Mouse (Mus musculus) hindbrain, postnatal 0 days (tissue): ENCODE data around the gene Zfp706. TPM values are rescaled to one million over a fixed set of nuclear protein-coding genes. Genes with fewer than 3 reads are reported as not detected.

ENCODE experiments used
- ATAC-seq: fragments of 200-750 bp; cut with Nextera tagmentation; 2 replicates; pipeline ENCODE4 v1.8.0; 2017; ENCODE audit warnings: mild to moderate bottlenecking, moderate TSS enrichment, moderate library complexity
- DNase-seq: peaks from one replicate; pipeline ENCODE4 v3.0.0-alpha.2; 2015; ENCODE audit warnings: low spot score
- H3K27ac ChIP-seq: fragments of 300-500 bp; sonication (generic); 2 replicates; pipeline ENCODE4 v1.5.1; 2014; ENCODE audit warnings: mild to moderate bottlenecking
- H3K27me3 ChIP-seq: fragments of 300-500 bp; sonication (generic); 2 replicates; pipeline ENCODE4 v1.6.1; 2014; ENCODE audit warnings: low read length, mixed read lengths; ENCODE audit not compliant: insufficient read depth
- H3K36me3 ChIP-seq: fragments of 300-500 bp; sonication (generic); 2 replicates; pipeline ENCODE4 v1.6.1; 2014; ENCODE audit warnings: low read length, mixed read lengths; ENCODE audit not compliant: insufficient read depth
- H3K4me1 ChIP-seq: fragments of 300-500 bp; sonication (generic); 2 replicates; pipeline ENCODE4 v1.6.1; 2014; ENCODE audit warnings: antibody characterized with exemption, low read length, mixed read lengths; ENCODE audit not compliant: insufficient read depth
- H3K4me2 ChIP-seq: fragments of 300-500 bp; sonication (generic); 2 replicates; pipeline ENCODE4 v1.6.1; 2014; ENCODE audit warnings: low read depth, mild to moderate bottlenecking, low read length, moderate library complexity, mixed read lengths
- H3K4me3 ChIP-seq: fragments of 300-500 bp; sonication (generic); 2 replicates; pipeline ENCODE4 v1.5.1; 2014; ENCODE audit warnings: low read length
- H3K9ac ChIP-seq: fragments of 300-500 bp; sonication (generic); replicated peaks from 2 replicates; pipeline ENCODE4 v1.6.1; 2014; ENCODE audit warnings: mild to moderate bottlenecking, low read length, moderate library complexity, mixed read lengths
- H3K9me3 ChIP-seq: fragments of 300-500 bp; sonication (generic); 2 replicates; pipeline ENCODE4 v1.6.1; 2016; ENCODE audit warnings: low read length, mixed read lengths
- CTCF ChIP-seq: IDR thresholded peaks from 2 replicates; pipeline ENCODE4 v1.5.1; 2016; ENCODE audit warnings: antibody characterized with exemption, control low read depth, low read depth
- WGBS: fragments of 180-500 bp; shearing (Covaris S2); extraction: QIAGEN DNeasy Blood & Tissue Kit; methylation state at CpG from one replicate; pipeline ENCODE4 v1.1.7; 2014; 5-methylcytosine and 5-hydroxymethylcytosine counted together
- polyA plus RNA-seq: library from polyadenylated mRNA; unstranded; fragments of >200 nt; fragmentation: Nextera tagmentation; extraction: Ambion mirVana; gene quantifications from 2 replicates; pipeline ENCODE4 v1.2.1, GENCODE M21; 2015
- total RNA-seq: library from RNA; depleted of rRNA; stranded (reverse); fragments of >200 nt; gene quantifications from 2 replicates; pipeline ENCODE4 v1.2.3, GENCODE M21; 2014; rRNA removed

The Zfp706 gene
- total RNA-seq, result 57.2 and 61.8 TPM in 2 replicates
- 463 and 467 TPM in 2 replicates for polyA plus RNA-seq

DNA sequence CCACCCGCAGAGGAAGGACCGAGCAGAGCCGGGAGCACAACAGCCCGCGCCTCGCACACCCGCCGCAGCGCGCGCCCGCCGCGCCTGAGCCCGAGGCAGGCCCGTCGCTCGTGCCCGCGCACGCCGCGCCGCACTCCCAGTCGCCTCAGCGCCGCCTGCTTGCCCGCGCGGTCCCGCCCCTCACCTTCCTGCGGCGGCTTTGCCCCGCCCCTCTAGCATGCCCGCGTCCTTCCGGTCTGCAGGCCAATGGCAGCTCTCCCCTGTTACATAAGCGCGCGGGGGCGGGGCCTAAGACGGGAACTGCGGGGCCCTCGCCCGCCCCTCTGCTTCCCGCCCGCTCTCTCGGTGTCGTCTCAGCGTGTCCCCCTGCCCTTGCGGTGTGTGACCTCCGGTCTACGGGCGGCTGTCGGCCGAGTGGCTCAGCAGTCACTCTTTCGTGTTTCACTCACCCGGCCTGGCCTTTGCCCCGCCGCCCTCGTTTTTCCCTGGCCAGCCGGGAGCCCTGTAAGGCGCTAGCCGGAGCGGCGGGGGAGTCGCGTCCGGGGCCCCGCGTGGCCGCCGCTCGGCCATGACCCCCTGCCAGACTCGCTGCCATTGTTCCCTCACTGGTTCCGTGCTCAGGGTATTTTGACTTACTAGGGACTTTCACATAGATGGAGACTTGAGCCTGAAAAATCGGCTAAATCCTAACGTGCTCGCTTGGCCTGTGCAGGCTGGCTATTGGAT lies at the start of gene Zfp706:
Zfp706 (minus strand) TSS at position 541 of the 726 bp plus-strand sequence.
- WGBS, result under 1% methylated on average over 74 of the region's 79 CpGs
- H3K4me3 ChIP-seq, result peak within 1 kb of the TSS; percentile 95
- peak within 1 kb of the TSS; percentile 82 for H3K4me2 ChIP-seq
- peak; percentile 100 for ATAC-seq
- H3K27ac ChIP-seq, result peak within 1 kb of the TSS; percentile 98
- no peaks in the 10 kb centered on the region for H3K27me3 ChIP-seq
- no peaks in the 10 kb centered on the region for H3K9me3 ChIP-seq
- peak; percentile 99 for DNase-seq
- peaks cover 4% of the 10 kb centered on the region for H3K36me3 ChIP-seq
- H3K9ac ChIP-seq, result peak within 1 kb of the TSS; percentile 94
- TF ChIP-seq CTCF, result no peak
- peaks cover 6% of the 10 kb centered on the region; the same call in 1 of the 2 replicates for H3K4me1 ChIP-seq

DNA sequence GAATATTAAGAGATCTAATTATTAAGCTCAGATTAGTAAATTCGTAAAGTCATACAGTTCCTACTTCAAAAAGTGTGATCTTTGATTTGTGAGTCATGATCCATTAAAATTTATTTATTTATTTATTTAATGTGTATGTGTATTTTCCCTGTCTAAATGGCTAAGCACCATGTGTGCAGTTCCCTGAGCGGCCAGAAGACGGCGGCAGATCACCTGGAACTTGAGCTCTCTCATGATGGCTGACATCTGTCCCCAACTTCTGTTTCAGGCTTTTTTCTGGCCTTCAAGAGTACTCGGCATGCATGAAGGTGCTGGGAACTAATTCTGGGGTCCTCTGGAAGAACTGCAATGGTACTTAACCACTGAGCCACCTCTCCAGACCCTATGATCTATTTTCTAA lies 47.0 kb upstream of the Zfp706 start:
- ATAC-seq, result no peak
- WGBS, result 95% methylated on average over 5 of the region's 5 CpGs

DNA sequence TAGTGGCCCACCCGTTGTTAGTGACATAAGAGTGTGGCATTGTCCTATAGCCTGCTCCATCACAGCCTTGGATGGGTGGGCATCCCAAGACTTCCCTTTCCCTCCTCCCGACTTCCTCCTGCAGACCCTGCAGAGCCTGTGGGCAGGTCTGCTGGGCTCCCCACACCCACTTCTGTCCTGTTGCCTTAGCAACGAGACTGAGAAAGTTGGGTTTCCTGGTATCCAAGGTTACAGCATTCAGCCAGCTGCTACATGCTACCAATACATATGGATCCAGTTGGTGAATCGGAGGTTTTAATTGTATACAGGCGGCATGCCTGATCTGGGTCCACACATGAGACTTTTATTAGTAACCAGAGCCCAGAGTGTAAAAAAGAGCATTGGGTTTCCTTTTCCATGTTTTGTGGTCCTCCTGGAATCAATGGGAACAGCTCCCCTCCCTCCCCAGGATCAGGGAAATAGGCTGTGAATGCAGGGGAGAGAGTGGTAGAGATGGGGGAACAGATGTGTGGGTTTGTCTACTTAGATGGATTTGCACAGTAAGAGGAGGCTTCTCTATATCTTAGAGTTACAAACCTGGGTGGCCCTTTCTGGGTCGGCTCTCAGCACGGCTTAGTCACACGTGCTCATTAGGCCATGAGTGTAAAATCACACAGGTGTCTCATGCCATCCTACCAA lies 45.7 kb upstream of the Zfp706 start:
- H3K4me1 ChIP-seq, result peaks cover 13% of the 10 kb centered on the region; the same call in 1 of the 2 replicates
- peak; percentile 95 for ATAC-seq
- no peaks in the 10 kb centered on the region for H3K36me3 ChIP-seq
- H3K9me3 ChIP-seq, result no peaks in the 10 kb centered on the region
- 35% methylated on average over 8 of the region's 8 CpGs for WGBS
- no peak for TF ChIP-seq CTCF
- no peaks in the 10 kb centered on the region for H3K27me3 ChIP-seq
- no peak overlapping the region for H3K9ac ChIP-seq
- DNase-seq, result peak; percentile 85
- H3K4me2 ChIP-seq, result no peak overlapping the region
- no peak overlapping the region for H3K4me3 ChIP-seq
- H3K27ac ChIP-seq, result peak overlapping the region; percentile 68

More for the DNA sequence above, 47.0 kb upstream of the Zfp706 start:
- no peak for DNase-seq
- H3K9me3 ChIP-seq, result no peaks in the 10 kb centered on the region
- peaks cover 13% of the 10 kb centered on the region; the same call in 1 of the 2 replicates for H3K4me1 ChIP-seq
- no peak overlapping the region for H3K4me3 ChIP-seq
- no peaks in the 10 kb centered on the region for H3K27me3 ChIP-seq
- H3K27ac ChIP-seq, result no peak overlapping the region
- no peak overlapping the region for H3K4me2 ChIP-seq
- peak; percentile 48 for TF ChIP-seq CTCF
- no peaks in the 10 kb centered on the region for H3K36me3 ChIP-seq
- no peak overlapping the region for H3K9ac ChIP-seq

DNA sequence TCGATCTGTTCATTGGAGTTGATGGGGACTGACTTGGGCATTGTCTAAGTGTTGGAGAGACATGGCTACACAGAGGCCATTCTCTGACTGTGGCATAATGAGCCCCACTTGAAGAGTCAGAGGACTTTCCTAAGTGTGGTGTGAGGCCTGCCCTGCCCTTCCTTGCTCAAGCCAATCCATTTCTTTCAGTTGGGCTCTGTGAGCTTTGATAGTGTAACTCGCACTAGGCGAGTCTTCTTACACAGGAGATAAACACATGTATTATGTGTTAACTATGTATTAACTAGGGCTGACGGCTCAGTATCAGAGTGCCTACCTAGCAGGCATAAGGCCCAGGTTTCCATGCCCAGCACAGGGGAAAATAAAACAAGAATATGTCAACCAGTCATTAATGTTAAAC lies 39.8 kb upstream of the Zfp706 start:
- TF ChIP-seq CTCF, result no peak
- Histone ChIP-seq H3K4me3 (no peak overlapping the region), H3K36me3 (no peaks in the 10 kb centered on the region), H3K4me1 (0 out of 2 replicates have a peak, but pooled peaks cover 4% of the 10 kb centered on the region), H3K27me3 (no peaks in the 10 kb centered on the region), H3K4me2 (no peak overlapping the region), H3K27ac (no peak overlapping the region), H3K9ac (no peak overlapping the region), H3K9me3 (no peaks in the 10 kb centered on the region)
- ATAC-seq, result no peak
- no peak for DNase-seq
- 92% methylated on average over 4 of the region's 4 CpGs for WGBS

DNA sequence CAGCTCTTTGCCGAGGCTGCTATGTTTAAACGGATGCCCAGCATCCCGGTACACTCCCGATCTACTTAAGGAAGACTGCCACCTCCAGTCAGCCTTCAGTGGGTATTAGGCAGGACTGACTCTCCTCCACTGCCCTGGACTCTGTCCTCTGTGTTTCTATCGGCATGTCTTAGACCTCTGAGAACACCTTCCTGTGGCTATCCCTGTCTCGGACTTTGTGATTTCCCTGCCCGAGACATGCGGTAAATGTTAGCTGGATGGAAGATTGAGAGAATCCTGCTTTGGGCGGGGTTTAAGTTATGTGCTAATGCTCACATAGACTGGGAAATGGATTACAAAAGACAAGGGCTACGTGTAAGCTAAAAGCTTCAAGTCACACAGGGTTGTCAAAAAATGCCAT lies 39.0 kb upstream of the Zfp706 start:
- H3K36me3 ChIP-seq, result no peaks in the 10 kb centered on the region
- no peak overlapping the region for H3K9ac ChIP-seq
- H3K9me3 ChIP-seq, result no peaks in the 10 kb centered on the region
- H3K27me3 ChIP-seq, result no peaks in the 10 kb centered on the region
- no peak for TF ChIP-seq CTCF
- H3K27ac ChIP-seq, result no peak overlapping the region
- 0 out of 2 replicates have a peak, but pooled peaks cover 4% of the 10 kb centered on the region for H3K4me1 ChIP-seq
- DNase-seq (no peak), ATAC-seq (no peak)
- no peak overlapping the region for H3K4me3 ChIP-seq
- H3K4me2 ChIP-seq, result no peak overlapping the region
- WGBS, result 90% methylated on average over 10 of the region's 10 CpGs

DNA sequence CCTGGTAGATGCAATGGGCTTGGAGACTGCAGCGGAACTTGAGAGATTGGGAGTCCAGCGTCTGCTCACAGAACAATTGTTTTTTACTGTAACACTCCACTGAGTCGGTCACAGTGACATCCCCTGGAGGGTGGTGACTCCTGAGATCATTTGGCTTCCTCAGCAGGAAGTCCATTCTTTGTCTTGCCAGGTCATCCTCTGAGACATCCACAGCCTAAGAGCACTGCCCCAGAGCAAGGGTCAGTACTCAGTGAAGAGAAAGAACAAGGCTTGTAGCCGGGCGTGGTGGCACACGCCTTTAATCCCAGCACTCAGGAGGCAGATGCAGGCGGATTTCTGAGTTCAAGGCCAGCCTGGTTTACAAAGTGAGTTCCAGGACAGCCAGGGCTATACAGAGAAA lies 38.6 kb upstream of the Zfp706 start:
- TF ChIP-seq CTCF, result no peak
- Histone ChIP-seq H3K27ac (no peak overlapping the region), H3K4me2 (no peak overlapping the region), H3K9me3 (no peaks in the 10 kb centered on the region), H3K36me3 (no peaks in the 10 kb centered on the region), H3K4me1 (0 out of 2 replicates have a peak, but pooled peaks cover 4% of the 10 kb centered on the region), H3K4me3 (no peak overlapping the region), H3K9ac (no peak overlapping the region), H3K27me3 (no peaks in the 10 kb centered on the region)
- ATAC-seq (no peak), DNase-seq (no peak)
- WGBS, result 74% methylated on average over 7 of the region's 7 CpGs
